Mouse (Mus musculus) hindbrain, embryonic 14.5 days (tissue): ENCODE results near the gene Tnfaip8l3. TPM values are rescaled to one million over a fixed set of nuclear protein-coding genes. Genes with fewer than 3 reads are reported as not detected.
A peak's percentile ranks its signal among the peaks of the same experiment; 100 is the strongest.

Experiments used
- ATAC-seq: fragments of 200-750 bp; cut with Nextera tagmentation; 2 replicates; pipeline ENCODE4 v1.8.0; 2017; ENCODE audit warnings: moderate number of reproducible peaks, mild to moderate bottlenecking, moderate TSS enrichment, moderate library complexity; ENCODE audit not compliant: low FRiP score
- DNase-seq: peaks from one replicate; pipeline ENCODE4 v3.0.0-alpha.2; 2015; ENCODE audit warnings: low spot score
- H3K27ac ChIP-seq: fragments of 300-500 bp; sonication (generic); 2 replicates; pipeline ENCODE4 v1.5.1; 2014; ENCODE audit warnings: mild to moderate bottlenecking, moderate library complexity
- H3K27me3 ChIP-seq: fragments of 300-500 bp; sonication (generic); 2 replicates; pipeline ENCODE4 v1.6.1; 2014; ENCODE audit warnings: mild to moderate bottlenecking, low read length, mixed read lengths; ENCODE audit not compliant: control insufficient read depth, insufficient read depth
- H3K36me3 ChIP-seq: fragments of 300-500 bp; sonication (generic); replicated peaks from 2 replicates; pipeline ENCODE4 v1.6.1; 2014; ENCODE audit not compliant: control insufficient read depth, insufficient read depth
- H3K4me1 ChIP-seq: fragments of 300-500 bp; sonication (generic); replicated peaks from 2 replicates; pipeline ENCODE4 v1.6.1; 2014; ENCODE audit warnings: antibody characterized with exemption, low read length, mixed read lengths; ENCODE audit not compliant: control insufficient read depth, insufficient read depth
- H3K4me2 ChIP-seq: fragments of 300-500 bp; sonication (generic); replicated peaks from 2 replicates; pipeline ENCODE4 v1.6.1; 2014; ENCODE audit warnings: mild to moderate bottlenecking, moderate library complexity
- H3K4me3 ChIP-seq: fragments of 300-500 bp; sonication (generic); replicated peaks from 2 replicates; pipeline ENCODE4 v1.5.1; 2014; ENCODE audit warnings: mild to moderate bottlenecking, low read length
- H3K9ac ChIP-seq: fragments of 300-500 bp; sonication (generic); 2 replicates; pipeline ENCODE4 v1.6.1; 2014
- H3K9me3 ChIP-seq: fragments of 300-500 bp; sonication (generic); 2 replicates; pipeline ENCODE4 v1.6.1; 2016; ENCODE audit warnings: low read length; ENCODE audit not compliant: control insufficient read depth
- WGBS: fragments of 180-500 bp; shearing (Covaris S2); extraction: QIAGEN DNeasy Blood & Tissue Kit; methylation state at CpG from one replicate; pipeline ENCODE4 v1.1.7; 2014; 5-methylcytosine and 5-hydroxymethylcytosine counted together
- polyA plus RNA-seq: library from polyadenylated mRNA; unstranded; fragments of >200 nt; fragmentation: Nextera tagmentation; extraction: Ambion mirVana; gene quantifications from 2 replicates; pipeline ENCODE4 v1.2.1, GENCODE M21; 2014

Tnfaip8l3 gene
- polyA plus RNA-seq, 1 experiment from 2014 or later: 0.88 TPM

- Histone ChIP-seq H3K4me1 (0 out of 2 replicates have a peak, but pooled peaks cover 10% of the 10 kb centered on the region), H3K27me3 (no peaks in the 10 kb centered on the region), H3K4me2 (peak overlapping the region; percentile 71), H3K9me3 (no peaks in the 10 kb centered on the region), H3K27ac (peak overlapping the region; percentile 83), H3K9ac (peak overlapping the region; percentile 93), H3K4me3 (peak overlapping the region; percentile 84), H3K36me3 (no peaks in the 10 kb centered on the region)
- peak; percentile 44 for DNase-seq
- 2% methylated on average over 42 of the region's 42 CpGs for WGBS
- peak; percentile 75 for ATAC-seq
Measured at GRCm38 (mm10) chr9:53974328-53975121, 93.7 kb downstream of the Tnfaip8l3 start.

DNA sequence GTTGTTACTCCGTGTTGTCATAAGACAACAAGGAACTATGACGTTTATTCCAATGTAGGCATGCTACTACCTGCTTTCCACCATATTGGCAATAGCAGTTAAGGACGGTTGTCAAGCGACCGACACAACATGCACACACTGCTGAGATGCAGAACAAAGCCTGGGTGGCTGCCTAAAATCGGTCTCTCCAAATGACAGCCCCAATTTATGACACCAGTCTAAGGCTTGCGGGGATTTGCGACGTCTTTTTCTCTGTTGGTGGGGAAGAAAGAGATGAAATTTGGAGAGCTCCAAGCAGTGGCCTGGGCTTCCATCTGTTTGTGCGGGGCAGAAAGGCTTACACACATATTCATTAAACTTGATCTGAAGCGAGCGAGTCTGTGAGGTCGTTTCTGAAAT lies 94.3 kb downstream of the Tnfaip8l3 start:
- peak; percentile 39 for DNase-seq
- peak; percentile 47; the same call in 1 of the 2 replicates for ATAC-seq

More for the DNA sequence above, 94.3 kb downstream of the Tnfaip8l3 start:
- Histone ChIP-seq H3K36me3 (no peaks in the 10 kb centered on the region), H3K4me2 (peak overlapping the region; percentile 71), H3K9ac (peak overlapping the region; percentile 93), H3K4me1 (0 out of 2 replicates have a peak, but pooled peaks cover 10% of the 10 kb centered on the region), H3K27ac (peak overlapping the region; percentile 83), H3K9me3 (no peaks in the 10 kb centered on the region), H3K4me3 (peak overlapping the region; percentile 84), H3K27me3 (no peaks in the 10 kb centered on the region)
- 10% methylated on average over 13 of the region's 13 CpGs for WGBS

Other genes starting within 250 kb of the Tnfaip8l3 start
- gene Sln, start 218.2 kb downstream of the Tnfaip8l3 start, polyA plus RNA-seq: 0.20 TPM in 1 of 2 replicates, not detected in the other
- gene Elmod1, start 93.1 kb downstream of the Tnfaip8l3 start, polyA plus RNA-seq: 20.0 and 23.9 TPM in 2 replicates
- 0.12 TPM in 1 of 2 replicates, not detected in the other for gene Cyp19a1, start 199.7 kb upstream of the Tnfaip8l3 start, polyA plus RNA-seq
- 0.16 TPM in 2 replicates for gene Gldn, start 218.1 kb upstream of the Tnfaip8l3 start, polyA plus RNA-seq